Mouse (Mus musculus): Measurements from ENCODE around the gene Abcc4. TPM values are rescaled to one million over a fixed set of nuclear protein-coding genes. Genes with fewer than 3 reads are reported as not detected.

The Abcc4 gene
- total RNA-seq, 2 experiments from 2014 or later = 12.2 to 25.4 TPM

DNA sequence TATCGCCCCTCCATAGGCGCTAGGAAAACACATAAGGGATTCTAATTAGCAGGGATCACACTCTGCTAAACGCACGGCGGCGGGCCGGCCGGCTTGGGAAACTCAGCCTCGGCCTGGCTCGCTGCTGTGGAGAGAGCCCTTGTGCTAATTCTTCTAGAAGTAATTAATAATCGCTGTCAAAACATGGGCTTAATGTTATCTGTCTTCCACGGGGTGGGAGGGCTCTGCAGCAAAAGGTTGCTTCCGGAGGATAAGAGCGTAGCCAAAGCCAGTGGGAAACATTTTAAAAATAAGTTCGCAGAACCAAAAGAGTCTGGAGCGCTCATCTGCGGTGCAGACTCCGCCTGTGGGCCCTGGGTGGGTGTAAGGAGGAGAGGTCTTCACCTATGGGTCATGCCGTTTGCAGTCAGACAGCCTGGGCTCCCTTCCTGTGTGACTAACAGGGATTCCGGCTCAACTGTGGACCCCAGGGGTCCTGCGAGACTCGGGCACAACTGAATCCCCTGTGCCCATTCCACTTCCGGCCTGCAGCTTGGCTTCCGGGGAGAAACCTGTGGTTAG lies 154.2 kb downstream of the Abcc4 start:
- peak; percentile 96 for ATAC-seq (replicated peaks; ENCODE audit: low FRiP score, low TSS enrichment, poor library complexity, severe bottlenecking)

DNA sequence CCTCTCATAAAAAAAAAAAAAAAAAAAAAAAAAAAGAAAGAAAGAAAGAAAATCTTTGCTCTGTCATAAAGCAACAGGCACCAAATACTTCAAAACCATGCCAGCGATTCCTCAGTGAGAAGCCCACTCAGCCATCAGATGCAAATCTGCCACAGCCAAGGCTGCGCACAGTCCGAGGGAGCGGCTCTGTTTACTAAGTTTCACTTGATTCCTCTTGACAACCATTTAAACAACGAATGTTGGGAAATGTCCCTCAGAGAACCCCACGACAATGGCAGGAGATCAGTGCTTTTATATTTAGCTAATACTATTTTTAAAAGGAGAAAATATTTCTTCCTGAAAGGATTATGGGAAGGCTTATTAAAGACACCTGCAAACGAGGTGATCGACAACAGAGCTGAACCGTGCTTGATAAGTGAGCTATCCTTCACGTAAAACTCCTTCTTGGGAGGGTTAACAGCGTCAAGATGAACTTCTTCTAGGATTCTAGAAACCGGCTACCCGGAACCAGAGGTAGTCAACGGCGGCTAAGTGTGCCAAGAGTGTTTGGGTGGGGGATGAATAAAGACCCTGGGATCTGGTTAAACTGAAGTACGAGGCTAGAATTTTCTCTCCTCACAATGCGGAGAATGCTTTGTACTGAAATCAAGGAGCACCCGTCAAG lies 154.8 kb downstream of the Abcc4 start:
- ATAC-seq (replicated peaks; ENCODE audit: low FRiP score, low TSS enrichment, poor library complexity, severe bottlenecking) = peak; percentile 28

DNA sequence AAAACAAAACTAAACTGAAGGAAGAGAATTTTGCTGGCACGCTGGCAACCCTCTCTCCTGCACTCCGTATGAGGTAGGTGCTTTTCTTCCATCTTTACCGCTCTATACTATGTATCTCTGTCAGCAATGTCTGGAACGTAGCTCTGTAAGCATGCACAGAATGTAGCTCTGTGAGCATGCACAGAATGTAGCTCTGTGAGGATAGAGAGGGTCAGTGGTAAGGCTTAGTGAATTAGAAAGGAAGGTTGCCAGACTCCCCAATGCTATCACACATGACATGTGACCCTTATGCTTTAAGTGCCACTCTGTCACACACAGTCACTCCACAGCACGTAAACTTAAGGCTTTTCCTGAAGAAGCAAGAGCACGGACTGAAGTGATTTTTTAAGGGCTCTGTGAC lies 161.5 kb downstream of the Abcc4 start:
- ATAC-seq (replicated peaks; ENCODE audit: low FRiP score, low TSS enrichment, poor library complexity, severe bottlenecking) = no peak

DNA sequence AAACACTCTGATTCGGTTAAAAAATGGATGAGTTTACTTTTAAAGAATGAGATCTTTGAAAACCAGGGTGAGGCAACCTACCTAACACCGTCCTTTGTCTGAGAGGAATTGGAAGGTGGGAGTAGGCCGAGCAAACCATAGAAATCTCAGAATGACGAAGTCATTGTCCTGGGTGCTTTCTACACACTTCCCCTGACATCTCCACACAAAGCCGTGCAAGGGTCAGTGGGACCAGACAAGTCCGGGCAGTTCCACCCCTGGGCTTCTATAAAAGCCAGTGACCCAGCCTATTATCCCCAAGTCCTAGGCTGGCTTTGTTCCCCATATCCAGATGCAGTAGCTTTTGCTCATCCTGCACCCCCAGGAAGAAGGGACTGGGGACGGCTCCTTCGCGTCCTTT lies 163.1 kb downstream of the Abcc4 start:
- ATAC-seq (replicated peaks; ENCODE audit: low FRiP score, low TSS enrichment, poor library complexity, severe bottlenecking) = no peak

DNA sequence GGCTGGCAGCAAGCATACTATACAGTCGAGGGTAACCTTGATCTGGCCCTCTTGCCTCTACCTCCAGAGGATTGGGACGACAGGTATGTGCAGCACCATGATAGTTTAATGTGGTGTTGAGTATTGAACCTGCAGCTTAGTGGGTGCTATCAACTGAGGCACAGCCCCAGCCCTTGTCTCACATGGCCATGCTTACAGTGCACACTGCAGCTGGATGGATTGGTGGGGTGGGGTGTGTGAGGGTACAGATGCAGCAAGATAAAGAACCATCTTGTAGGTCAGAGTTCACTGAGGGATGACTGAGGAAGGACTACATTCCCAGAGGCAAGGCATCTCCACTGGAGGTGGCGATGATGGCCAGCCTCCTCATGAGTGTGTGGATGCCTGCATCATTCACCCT lies 174.5 kb downstream of the Abcc4 start:
- ATAC-seq (replicated peaks; ENCODE audit: low FRiP score, low TSS enrichment, poor library complexity, severe bottlenecking) = 0 out of 2 replicates have a peak, but pooled peaks have one; percentile 32

DNA sequence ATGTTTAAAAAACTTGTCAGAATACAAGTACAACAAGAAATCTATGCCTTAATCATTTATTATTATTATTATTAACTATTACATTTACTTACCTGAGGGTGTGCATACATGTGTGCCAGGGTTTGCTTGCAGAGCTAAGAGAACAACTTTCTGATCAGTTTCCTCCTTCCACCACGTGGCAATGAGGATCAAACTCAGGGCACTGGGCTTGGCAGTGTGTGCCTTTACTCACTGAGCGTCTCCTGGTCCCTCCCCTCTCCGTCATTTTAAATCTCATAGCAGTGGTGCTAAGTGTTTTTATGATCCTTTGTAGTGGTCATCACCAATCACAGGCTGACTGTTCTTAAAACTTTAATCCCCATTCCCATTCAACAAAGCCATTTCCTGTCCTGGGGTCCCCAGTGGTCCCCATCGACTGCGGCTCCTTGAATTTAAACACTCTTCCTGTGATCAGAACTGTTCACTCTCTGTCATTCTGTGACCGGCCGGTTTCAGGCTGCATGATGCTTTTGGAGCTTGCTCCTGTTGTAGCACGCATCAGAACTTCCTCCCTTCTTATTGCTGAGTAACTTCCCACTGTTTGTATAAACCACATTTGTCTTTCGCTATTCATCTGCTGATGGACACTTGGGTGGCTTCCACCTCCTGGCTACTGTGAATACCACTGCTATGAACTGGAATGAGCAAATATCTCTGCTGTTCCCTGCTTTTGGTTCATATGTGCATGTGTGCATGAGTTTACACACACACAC lies 191.6 kb downstream of the Abcc4 start:
- ATAC-seq (replicated peaks; ENCODE audit: low FRiP score, low TSS enrichment, poor library complexity, severe bottlenecking) = no peak

DNA sequence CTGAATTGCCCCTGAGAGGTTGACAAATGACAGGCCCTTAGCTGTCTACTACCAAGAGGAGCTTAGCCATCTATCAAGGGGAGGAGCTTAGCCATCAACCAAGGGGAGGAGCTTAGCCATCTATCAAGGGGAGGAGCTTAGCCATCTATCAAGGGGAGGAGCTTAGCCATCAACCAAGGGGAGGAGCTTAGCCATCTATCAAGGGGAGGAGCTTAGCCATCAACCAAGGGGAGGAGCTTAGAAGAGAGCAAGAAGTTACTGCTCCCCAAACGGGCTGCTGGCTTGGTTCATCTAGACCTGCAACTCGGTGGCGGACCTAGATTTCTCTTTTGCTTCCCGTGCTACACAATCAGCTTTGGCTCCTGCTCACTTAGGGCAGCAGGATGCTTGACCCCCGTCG lies 194.3 kb downstream of the Abcc4 start:
- peak; percentile 80 for ATAC-seq (replicated peaks; ENCODE audit: low FRiP score, low TSS enrichment, poor library complexity, severe bottlenecking)

DNA sequence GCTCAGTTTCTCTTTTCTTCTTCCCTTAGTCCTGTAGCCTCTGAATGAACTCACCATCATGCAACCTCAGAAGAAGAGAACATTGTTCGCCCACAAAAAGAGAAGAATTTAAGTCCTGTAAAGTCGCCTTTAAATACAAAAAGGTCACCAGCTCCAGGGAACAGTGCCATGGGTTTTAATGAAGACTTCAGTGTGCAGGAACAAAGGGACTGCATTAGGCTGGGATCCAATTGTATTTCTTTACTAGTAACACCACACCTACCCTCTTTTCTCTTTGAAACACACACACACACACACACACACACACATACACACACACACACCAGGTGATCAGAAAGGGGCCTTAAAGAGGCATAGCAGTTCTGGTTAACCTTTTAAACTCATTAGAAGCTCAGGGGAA lies 195.2 kb downstream of the Abcc4 start:
- no peak for ATAC-seq (replicated peaks; ENCODE audit: low FRiP score, low TSS enrichment, poor library complexity, severe bottlenecking)

DNA sequence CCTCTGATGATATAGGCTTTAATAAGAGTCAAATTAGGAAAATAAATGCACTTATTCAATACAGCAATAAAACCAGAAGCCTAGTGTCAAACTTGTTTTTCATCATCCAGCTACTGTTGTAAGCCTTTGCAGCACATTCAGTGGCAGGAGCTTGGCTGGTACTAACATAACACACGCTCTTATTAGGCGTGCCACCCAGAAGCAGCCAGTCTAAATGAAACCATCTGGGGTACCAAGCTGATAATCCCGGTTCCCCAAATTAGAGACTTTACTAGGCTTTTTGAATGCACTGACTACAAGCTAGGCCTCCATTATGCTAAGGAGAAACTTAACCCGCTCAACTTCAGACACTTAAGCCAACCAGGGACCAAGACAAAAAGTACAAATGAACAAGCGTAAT lies 195.8 kb downstream of the Abcc4 start:
- ATAC-seq (replicated peaks; ENCODE audit: low FRiP score, low TSS enrichment, poor library complexity, severe bottlenecking) = no peak

DNA sequence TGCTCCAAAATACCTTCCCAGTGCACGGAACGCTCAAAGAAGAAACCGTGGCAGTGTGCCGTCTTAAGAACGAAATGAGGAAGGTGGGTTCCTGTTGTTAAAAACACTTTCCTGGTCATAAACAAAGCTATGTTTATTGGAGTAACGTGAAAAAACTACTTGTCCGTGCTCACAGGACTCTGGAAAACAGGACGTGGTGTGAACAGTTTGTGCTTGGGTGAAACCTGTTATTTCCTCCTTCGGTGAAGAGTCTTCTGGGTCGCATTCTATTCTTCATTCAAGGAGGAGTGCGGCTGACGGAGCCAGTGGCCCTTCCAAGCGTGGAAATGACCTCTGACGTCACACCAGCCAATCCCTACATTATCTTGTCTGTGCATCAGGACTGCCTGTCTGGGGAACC lies 198.2 kb downstream of the Abcc4 start:
- no peak for ATAC-seq (replicated peaks; ENCODE audit: low FRiP score, low TSS enrichment, poor library complexity, severe bottlenecking)

DNA sequence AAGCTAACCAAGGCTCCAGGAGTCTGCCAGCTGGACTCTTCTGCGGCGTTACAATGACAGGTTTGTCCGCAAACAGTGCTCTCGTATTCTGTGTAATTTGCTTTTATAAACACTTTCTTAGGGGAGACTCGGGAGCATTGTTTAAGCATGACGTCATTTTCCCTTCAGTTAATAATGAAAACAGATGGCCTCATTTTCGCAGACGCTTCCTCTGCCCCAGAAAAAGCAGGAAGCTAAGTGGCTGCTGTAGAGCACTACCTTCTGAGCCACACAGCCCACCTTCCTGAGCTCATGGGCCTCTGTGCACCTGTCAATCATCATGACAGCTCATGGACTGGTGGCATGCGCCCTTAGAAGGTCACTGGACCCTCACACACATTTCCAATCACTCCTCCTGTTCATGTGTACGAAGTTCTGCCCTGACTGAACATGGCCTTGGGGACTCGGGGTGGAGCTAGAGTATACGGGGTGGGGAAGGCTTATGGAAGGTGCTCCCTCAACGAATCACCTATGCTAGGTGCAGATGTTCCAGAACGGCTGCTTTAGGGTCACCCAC lies 199.3 kb downstream of the Abcc4 start:
- no peak for ATAC-seq (replicated peaks; ENCODE audit: low FRiP score, low TSS enrichment, poor library complexity, severe bottlenecking)

DNA sequence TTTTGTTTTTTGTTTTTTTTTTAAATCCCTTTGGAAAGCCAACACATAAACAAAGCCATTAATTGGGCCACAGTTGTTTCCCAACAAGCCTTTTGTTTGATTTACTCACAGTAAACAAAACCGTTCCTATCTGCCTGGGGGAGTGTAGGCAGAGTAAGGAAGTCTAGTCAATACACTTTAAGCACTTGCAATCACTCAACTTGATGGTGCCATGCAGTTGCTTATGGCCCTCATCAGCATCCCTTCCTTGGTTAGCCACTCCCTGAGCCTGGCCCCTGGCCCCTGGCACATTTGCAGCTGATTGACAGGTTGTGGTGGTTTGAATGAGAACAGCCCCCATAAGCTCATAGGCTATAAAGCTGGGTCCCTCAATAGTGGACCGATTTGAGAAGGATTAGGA lies 209.3 kb downstream of the Abcc4 start:
- no peak for ATAC-seq (replicated peaks; ENCODE audit: low FRiP score, low TSS enrichment, poor library complexity, severe bottlenecking)

DNA sequence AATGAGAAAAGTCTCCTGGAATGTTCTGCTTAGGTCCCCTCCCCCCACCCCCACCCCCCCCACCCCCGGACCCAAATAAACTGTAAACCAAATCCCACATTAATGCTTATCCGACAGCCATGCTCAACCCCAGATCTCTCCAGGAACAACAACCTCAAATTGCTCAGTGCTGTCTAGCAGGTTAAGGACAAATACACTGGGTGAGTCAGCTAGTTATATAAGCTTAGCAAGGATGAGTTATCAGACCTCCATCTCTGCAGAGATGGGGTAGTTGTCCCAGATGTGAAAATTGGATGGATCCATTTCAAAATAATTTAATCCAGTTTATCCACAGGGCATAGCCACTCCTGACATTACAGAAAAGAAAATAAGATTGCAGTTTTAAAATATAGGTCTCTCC lies 210.6 kb downstream of the Abcc4 start:
- no peak for ATAC-seq (replicated peaks; ENCODE audit: low FRiP score, low TSS enrichment, poor library complexity, severe bottlenecking)

DNA sequence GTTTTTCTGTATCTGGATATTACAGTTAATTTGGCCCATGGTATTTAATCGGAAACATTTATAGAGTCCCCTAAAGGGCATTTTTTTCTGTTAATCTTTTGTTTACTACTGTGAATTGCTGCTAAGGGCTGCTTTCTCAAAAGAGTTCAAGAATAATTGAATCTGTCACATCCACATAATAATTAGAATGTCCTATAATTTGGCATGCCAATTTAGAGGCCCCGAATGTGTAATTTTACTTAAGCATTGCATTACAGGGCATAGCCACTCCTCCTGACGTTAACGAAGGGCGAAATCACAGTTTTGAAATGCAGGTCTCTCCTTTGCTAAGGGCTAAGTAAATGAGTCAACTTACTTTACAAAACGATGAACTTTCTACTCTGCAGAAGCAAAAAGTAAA lies 214.3 kb downstream of the Abcc4 start:
- ATAC-seq (replicated peaks; ENCODE audit: low FRiP score, low TSS enrichment, poor library complexity, severe bottlenecking) = no peak

DNA sequence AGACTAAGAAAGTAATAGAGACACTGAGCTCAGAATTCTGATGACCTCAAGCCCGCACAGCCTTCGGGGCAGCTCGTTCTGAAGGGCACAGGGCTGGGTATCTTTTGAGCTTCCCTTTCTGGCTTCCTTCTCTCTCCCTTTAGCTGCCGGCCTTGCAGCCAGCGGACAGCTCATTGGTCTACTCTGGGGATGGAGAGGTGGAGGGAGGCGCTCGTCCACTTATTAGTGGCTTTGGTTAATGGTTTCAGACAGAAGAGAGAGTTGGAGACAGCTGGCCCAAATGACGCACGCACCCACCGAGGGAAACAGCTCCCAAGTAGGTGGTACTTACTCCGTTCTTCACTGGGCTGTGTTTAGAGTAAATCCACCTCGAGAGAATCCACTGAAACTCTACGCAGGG lies 214.7 kb downstream of the Abcc4 start:
- ATAC-seq (replicated peaks; ENCODE audit: low FRiP score, low TSS enrichment, poor library complexity, severe bottlenecking) = no peak

DNA sequence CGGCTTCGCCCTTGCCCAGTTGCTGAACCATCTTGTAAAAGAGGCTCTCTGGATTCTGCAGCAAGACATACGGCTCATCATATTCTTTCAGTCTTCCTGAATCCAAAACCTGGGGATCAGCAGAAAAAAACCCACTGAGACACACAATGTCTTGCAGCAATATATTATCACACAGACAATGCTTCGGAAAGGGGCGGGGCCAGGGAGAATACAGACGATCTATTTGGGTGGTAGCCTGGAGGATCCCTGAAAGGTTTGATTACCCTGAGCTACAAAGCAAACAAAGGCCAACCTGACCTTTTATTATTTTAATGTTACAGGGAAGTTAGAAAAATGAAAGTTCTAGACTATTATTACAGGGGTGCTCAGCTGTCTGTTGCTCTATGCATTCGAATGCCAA lies 215.5 kb downstream of the Abcc4 start:
- no peak for ATAC-seq (replicated peaks; ENCODE audit: low FRiP score, low TSS enrichment, poor library complexity, severe bottlenecking)

DNA sequence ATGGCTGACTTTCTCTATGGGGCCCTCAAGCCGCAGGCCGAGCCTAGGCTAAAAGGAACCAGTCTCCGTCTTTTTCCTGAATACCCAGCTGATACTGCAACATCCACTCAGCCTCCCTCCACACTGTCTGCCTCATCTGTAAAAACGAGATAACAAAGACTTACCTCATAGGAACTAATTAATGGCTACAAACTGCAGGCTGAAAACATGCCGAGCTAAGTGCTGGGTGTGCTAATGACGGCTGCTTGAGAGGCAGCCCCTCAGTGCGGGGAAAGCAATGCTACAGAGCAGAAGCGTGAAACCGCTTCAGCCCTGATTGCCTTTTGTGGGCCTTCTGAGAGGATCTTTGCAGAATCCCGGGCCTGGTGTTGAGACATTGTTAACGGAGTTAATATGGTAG lies 219.7 kb downstream of the Abcc4 start:
- ATAC-seq (replicated peaks; ENCODE audit: low FRiP score, low TSS enrichment, poor library complexity, severe bottlenecking) = no peak

DNA sequence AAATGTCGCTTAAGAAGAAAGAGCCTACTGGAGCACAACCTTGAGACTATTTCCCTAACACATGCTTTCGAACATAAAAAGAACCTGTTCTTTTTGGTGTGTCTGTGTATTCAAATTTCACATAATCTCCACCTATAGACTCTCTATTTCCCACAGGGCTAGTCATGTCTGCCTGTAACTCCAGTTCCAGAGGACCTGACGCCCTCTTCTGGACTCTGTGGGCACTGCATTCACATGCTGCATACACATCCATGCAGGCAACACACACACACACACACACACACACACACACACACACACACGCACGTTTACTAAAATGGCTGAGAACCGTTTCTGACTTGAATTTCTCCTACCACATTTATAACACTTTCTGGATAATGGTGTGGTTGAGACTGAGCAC lies 220.4 kb downstream of the Abcc4 start:
- no peak for ATAC-seq (replicated peaks; ENCODE audit: low FRiP score, low TSS enrichment, poor library complexity, severe bottlenecking)

DNA sequence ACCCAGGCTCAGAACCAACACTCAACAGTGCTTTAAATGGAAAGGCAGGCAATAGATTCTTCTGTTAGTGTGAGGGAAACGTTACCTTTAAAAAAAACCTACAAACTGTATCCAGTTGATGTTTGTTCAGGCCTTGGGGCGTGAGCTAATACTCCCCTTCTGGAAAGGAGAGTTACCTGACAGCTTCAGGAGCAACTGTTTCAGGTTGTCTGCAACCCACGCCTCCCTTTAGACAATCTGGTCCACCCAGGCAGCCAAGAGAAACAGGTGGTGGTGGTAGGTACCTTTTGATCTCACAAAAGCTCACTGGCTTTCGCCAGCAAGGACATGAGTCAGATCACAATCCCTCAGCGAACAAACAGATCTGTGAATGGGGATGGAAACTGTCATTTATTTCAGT lies 223.7 kb downstream of the Abcc4 start:
- ATAC-seq (replicated peaks; ENCODE audit: low FRiP score, low TSS enrichment, poor library complexity, severe bottlenecking) = no peak

DNA sequence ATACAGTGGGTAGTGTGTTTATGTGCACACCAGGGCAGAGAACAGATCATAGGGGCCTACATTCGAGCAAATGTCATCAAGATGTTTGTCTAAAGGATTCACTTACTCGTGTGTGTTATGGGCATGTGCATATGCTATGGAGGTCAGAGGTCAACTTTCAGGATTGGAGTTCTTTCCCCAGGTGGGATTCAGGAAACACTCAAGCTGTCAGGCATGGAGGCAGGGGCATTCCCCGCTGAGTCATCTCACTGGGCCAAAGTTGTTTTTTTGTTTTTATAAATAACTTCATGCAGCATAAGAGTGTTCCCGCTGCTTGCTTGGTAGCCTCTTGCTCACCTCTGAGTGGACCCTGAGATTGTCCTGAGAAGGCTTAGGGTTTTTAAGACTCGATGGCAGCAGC lies 224.2 kb downstream of the Abcc4 start:
- no peak for ATAC-seq (replicated peaks; ENCODE audit: low FRiP score, low TSS enrichment, poor library complexity, severe bottlenecking)

DNA sequence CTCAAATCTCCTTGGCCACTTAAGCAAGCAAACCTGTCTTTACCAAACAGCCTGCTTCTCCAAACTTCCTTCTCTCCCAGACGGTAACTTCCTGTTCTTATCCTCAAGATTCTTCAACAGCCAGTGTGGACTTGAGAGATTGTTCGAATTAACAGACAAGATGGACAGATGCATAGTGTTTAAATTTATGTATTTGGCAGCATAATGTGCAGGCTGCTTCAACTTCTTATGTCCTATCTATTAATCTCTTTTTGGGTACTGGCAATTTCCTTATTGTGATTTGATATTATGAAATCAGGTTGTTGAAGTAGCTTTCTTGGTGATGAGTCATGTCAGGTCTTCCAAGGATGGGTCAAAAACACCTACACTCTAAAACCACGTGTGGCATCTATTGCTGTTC lies 229.7 kb downstream of the Abcc4 start:
- no peak for ATAC-seq (replicated peaks; ENCODE audit: low FRiP score, low TSS enrichment, poor library complexity, severe bottlenecking)
